ENCODE assay signal across 9 mouse cellular contexts in the genomic region with DNA sequence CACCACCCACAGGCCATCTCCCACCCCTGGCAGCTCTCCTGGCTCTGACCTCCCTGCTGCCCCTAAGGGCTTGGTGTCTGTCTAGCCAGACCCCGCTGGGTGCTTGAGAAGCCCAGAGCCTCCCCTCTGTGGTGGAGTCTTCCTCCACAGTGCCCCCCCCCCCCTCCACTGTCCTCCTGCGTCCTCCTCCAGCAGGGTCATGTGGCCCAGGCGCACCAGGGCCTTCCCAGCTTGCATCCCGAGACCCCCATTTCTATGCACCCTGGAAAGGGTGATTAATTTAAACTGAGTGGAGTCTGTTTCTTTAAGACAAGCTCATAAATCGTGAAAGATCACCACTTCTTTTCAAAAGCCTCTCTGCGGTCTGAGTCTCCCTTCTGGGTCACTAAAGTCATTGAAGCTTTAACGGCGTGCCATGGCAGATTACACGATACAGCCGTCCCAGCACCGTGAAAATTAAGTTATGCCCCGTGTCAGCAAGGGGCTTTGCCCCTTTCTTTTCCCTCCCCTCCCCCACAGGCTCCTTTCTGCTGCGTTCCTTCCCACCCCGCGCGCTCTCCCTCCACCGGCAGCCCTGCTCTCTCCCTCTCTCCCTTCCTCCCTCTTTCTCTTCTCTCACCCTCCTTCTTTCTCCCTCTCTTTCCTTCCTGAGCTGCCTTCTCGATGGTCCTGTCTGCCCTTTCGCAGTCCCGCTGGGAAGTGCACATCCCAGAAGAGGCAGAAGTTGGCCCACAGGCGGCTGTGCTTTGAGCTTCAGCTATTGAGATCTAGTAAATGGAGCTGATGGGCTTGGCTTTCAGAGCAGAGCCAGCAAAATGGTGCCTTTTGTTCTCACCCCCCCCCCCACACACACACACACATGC. TPM values are rescaled to one million over a fixed set of nuclear protein-coding genes. Genes with fewer than 3 reads are reported as not detected.
A peak's percentile ranks its signal among the peaks of the same experiment; 100 is the strongest.
DNase-seq lines count a peak whose midpoint lies in the region; ATAC-seq lines count a peak whose summit lies in the region.
"Had no signal": no experiment of that assay in that cellular context is flagged by ENCODE, and none has a peak within 500 bp of the region (broad histone marks: within the 10 kb centered on the region; RNA-seq: fewer than 3 reads in every experiment).

No protein-coding gene starts in this region.

- H3K27me3 ChIP-seq in liver, embryonic 13.5 days: peaks cover 11% of the 10 kb centered on the region; the same call in 1 of the 2 replicates

- no peak for ATAC-seq in liver, embryonic 13.5 days (ENCODE audit: low read depth)
- no peak for ATAC-seq in megakaryocyte progenitor cell, adult 5-6 weeks (replicated peaks; ENCODE audit: poor library complexity)
- ATAC-seq in cerebellum, adult (ENCODE audit: insufficient number of reproducible peaks, low FRiP score, low TSS enrichment): no peak

- H3K4me2 ChIP-seq in liver, embryonic 13.5 days: 0 out of 2 replicates have a peak overlapping the region, but pooled peaks have one; percentile 23

- H3K9ac ChIP-seq in liver, embryonic 13.5 days: no peak overlapping the region
- H3K9ac ChIP-seq: liver, embryonic 14.5 days had no signal

- no peak overlapping the region for H3K4me3 ChIP-seq in liver, embryonic 13.5 days (replicated peaks)

- no peak overlapping the region for H3K27ac ChIP-seq in liver, embryonic 13.5 days
- H3K27ac ChIP-seq: liver, embryonic 14.5 days had no signal

- H3K36me3 ChIP-seq in liver, embryonic 13.5 days: no peaks in the 10 kb centered on the region

- no peaks in the 10 kb centered on the region for H3K4me1 ChIP-seq in liver, embryonic 13.5 days (replicated peaks)

- H3K9me3 ChIP-seq in liver, embryonic 13.5 days (replicated peaks): no peaks in the 10 kb centered on the region

- DNase-seq in adrenal gland, adult (ENCODE audit: inconsistent age in 2 of 2, low spot score in 1 of 2): peak; percentile 24 to 61
- no peak for DNase-seq in adrenal gland, adult 8-10 months
- DNase-seq in adrenal gland, postnatal 25 days: peak; percentile 11
- DNase-seq in heart, postnatal 4 days: peak; percentile 32
- no peak for DNase-seq in liver, embryonic 13.5 days
- no peak for DNase-seq in frontal cortex, postnatal 25 days (ENCODE audit: low spot score in 2 of 2)

- 4% methylated on average over 21 of the region's 21 CpGs for WGBS in liver, embryonic 13.5 days (ENCODE audit: insufficient replicate concordance)

RNA-seq across cellular contexts. Expression of a gene that starts 29.9 kb away (rescaled TPM):
- total RNA-seq in adrenal gland, adult 8-10 months (2022): 10 to 100 TPM; 32.3 to 57.9 (median 38.8) TPM
- 62.0 and 84.9 TPM in 2 replicates for total RNA-seq in adrenal gland, postnatal 25 days (2021)
- 10 to 100 TPM; 53.5 to 56.8 TPM for total RNA-seq in heart, postnatal 4 days (2021)
- 2.8 and 4.1 TPM in 2 replicates for polyA plus RNA-seq in liver, embryonic 13.5 days (2015; fragmentation: Nextera tagmentation; extraction: Ambion mirVana)
- not detected in 2 replicates for total RNA-seq in megakaryocyte progenitor cell, adult 5-6 weeks (2015)
- total RNA-seq in megakaryocyte progenitor cell, adult 5-6 weeks (2017): not detected in 2 replicates

Comparison
In these comparisons a context has a peak if more than half of its experiments do, and no peak if none do; other contexts are left out.
1. DNase-seq: peak in adrenal gland, adult (2 of 2), adrenal gland, postnatal 25 days (single experiment) and heart, postnatal 4 days (single experiment); none in adrenal gland, adult 8-10 months (single experiment), liver, embryonic 13.5 days (single experiment) and frontal cortex, postnatal 25 days (0 of 2).
2. RNA of a gene that starts 29.9 kb away (total RNA-seq): 62.0 to 84.9 TPM in adrenal gland, postnatal 25 days, 53.5 to 56.8 TPM in heart, postnatal 4 days and 32.3 to 57.9 TPM in adrenal gland, adult 8-10 months; not detected in megakaryocyte progenitor cell, adult 5-6 weeks; every median in the first group is over 10 times any median in the second.